Mouse (Mus musculus): Measurements from ENCODE around the gene Thap7. TPM values are rescaled to one million over a fixed set of nuclear protein-coding genes. Genes with fewer than 3 reads are reported as not detected.

Gene Thap7
- polyA plus RNA-seq (2014; fragmentation: Illumina TruSeq; extraction: RNeasy Lipid Tissue Mini Kit (QIAGEN cat#74804); ENCODE audit: low read depth, low replicate concordance), result 1.5 TPM

DNA sequence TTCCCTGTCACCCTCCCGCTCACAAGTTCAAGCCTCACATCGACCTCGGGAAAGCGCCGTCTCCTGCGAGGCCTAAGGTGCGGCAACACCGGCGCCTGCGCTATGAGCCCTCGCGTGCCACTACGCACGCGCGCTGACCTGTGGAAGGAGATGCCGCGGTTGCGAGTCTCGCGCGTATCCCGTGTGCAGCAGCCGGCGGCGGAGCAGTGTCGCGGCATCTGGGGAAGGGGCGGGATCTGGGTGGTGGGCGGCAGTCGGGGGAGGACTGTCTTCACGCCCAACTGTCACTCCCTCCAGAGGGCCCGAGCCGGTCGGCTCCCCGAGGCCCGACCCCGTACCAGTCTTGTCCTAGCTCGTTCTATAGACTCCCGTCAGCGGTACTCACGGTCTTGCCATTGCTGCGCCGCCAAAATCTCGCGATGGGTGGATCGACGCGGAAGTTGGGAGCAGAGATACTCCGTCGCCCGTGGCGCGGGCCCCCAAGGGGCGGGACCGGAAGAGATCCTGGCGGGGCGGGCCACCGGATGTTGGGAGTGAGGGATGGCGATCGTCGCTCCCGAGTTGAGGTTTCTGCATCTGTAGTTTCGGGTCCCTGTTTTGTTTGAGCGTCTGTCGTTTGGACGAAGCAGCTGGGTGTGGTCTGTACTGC, at the start of gene Thap7:
TSS of gene Thap7 (minus strand) at position 497 of the 649 bp plus-strand sequence.

DNA sequence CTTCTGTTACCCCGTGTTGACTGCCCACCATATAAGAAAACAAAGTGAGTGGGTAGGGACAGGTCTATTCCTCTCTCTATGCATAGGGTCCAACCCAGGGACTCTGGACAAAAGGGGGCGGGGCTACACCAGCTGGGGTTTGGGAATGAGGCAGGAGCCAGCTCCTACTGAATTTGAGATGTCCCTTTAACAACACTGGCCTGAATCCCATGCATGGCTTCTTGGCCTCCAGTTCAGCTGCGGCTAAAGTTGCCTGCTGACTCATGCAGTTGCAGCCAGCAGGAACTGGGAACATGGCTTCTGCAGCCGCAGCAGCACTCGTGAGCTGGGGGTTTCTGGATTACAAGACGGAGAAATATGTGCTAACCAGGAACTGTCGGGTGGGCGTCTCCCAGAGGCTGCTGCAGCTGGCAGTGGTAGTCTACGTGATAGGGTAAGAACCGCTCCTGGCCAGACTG, 30.8 kb upstream of the Thap7 start, which contains the start of gene P2rx6:
TSS of gene P2rx6 (plus strand) at position 135 of the 458 bp plus-strand sequence.

GRCm38 (mm10) chr16:17561128-17561750, 30.3 kb upstream of the Thap7 start, which contains the start of gene Lrrc74b:
Gene Lrrc74b, minus strand, starts transcription at chr16:17561247.

DNA sequence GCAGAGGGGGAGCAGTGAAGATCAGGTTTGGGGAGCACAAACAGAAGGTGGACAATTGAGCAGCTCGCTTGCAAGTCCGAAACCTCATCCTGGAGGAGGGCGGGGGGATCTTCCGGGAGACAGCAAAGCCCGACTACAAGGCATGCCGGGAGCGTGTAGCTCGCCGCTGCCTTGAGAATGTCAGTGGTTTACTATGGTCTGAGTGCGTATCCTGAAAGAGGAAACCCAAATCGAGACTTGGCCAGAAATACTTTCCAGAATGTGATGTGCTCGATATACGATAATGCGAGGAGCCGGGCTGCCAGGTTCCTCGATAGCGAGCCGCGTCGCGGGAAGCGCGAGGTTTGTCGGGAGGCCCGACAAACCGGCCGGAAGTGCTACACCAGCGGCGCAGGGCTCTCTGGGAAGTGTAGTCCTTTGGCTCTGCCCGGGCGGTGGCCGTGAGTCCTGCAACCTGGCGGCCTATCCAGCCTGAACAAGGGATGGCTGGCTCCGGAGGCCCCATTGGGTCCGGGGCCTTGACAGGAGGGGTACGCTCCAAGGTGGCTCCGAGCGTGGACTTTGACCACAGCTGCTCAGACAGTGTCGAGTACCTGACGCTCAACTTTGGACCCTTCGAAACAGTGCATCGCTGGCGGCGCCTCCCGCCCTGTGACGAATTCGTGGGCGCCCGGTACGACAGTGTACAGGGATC, 22.2 kb downstream of the Thap7 start, which contains the start of gene Lztr1:
TSS of gene Lztr1 (plus strand) at position 143 of the 694 bp plus-strand sequence.

GRCm38 (mm10) chr16:17489469-17490111, 41.3 kb downstream of the Thap7 start, which contains the start of gene Aifm3:
Gene Aifm3, plus strand, starts transcription at chr16:17489611.

Other genes starting within 250 kb of the Thap7 start
- 698 TPM for gene Serpind1, start 199.8 kb downstream of the Thap7 start, polyA plus RNA-seq (2014; fragmentation: Illumina TruSeq; extraction: RNeasy Lipid Tissue Mini Kit (QIAGEN cat#74804); ENCODE audit: low read depth, low replicate concordance)
- 37.9 TPM for gene Snap29, start 125.2 kb downstream of the Thap7 start, polyA plus RNA-seq (2014; fragmentation: Illumina TruSeq; extraction: RNeasy Lipid Tissue Mini Kit (QIAGEN cat#74804); ENCODE audit: low read depth, low replicate concordance)
- gene Pi4ka, start 124.8 kb downstream of the Thap7 start, polyA plus RNA-seq (2014; fragmentation: Illumina TruSeq; extraction: RNeasy Lipid Tissue Mini Kit (QIAGEN cat#74804); ENCODE audit: low read depth, low replicate concordance), result 7.7 TPM
- 16.2 TPM for gene Crkl, start 79.1 kb downstream of the Thap7 start, polyA plus RNA-seq (2014; fragmentation: Illumina TruSeq; extraction: RNeasy Lipid Tissue Mini Kit (QIAGEN cat#74804); ENCODE audit: low read depth, low replicate concordance)
- 0.13 TPM for gene Aifm3, start 41.5 kb downstream of the Thap7 start, polyA plus RNA-seq (2014; fragmentation: Illumina TruSeq; extraction: RNeasy Lipid Tissue Mini Kit (QIAGEN cat#74804); ENCODE audit: low read depth, low replicate concordance)
- gene Lztr1, start 22.4 kb downstream of the Thap7 start, polyA plus RNA-seq (2014; fragmentation: Illumina TruSeq; extraction: RNeasy Lipid Tissue Mini Kit (QIAGEN cat#74804); ENCODE audit: low read depth, low replicate concordance), result 12.4 TPM
- not detected for gene Lrrc74b, start 30.1 kb upstream of the Thap7 start, polyA plus RNA-seq (2014; fragmentation: Illumina TruSeq; extraction: RNeasy Lipid Tissue Mini Kit (QIAGEN cat#74804); ENCODE audit: low read depth, low replicate concordance)
- not detected for gene P2rx6, start 30.7 kb upstream of the Thap7 start, polyA plus RNA-seq (2014; fragmentation: Illumina TruSeq; extraction: RNeasy Lipid Tissue Mini Kit (QIAGEN cat#74804); ENCODE audit: low read depth, low replicate concordance)
- gene Slc7a4, start 52.1 kb upstream of the Thap7 start, polyA plus RNA-seq (2014; fragmentation: Illumina TruSeq; extraction: RNeasy Lipid Tissue Mini Kit (QIAGEN cat#74804); ENCODE audit: low read depth, low replicate concordance), result not detected
- gene Smpd4, start 88.2 kb upstream of the Thap7 start, polyA plus RNA-seq (2014; fragmentation: Illumina TruSeq; extraction: RNeasy Lipid Tissue Mini Kit (QIAGEN cat#74804); ENCODE audit: low read depth, low replicate concordance), result 7.4 TPM
- not detected for gene Ccdc74a, start 115.3 kb upstream of the Thap7 start, polyA plus RNA-seq (2014; fragmentation: Illumina TruSeq; extraction: RNeasy Lipid Tissue Mini Kit (QIAGEN cat#74804); ENCODE audit: low read depth, low replicate concordance)
- gene Med15, start 201.8 kb upstream of the Thap7 start, polyA plus RNA-seq (2014; fragmentation: Illumina TruSeq; extraction: RNeasy Lipid Tissue Mini Kit (QIAGEN cat#74804); ENCODE audit: low read depth, low replicate concordance), result 6.3 TPM
- 3.8 TPM for gene Klhl22, start 228.5 kb upstream of the Thap7 start, polyA plus RNA-seq (2014; fragmentation: Illumina TruSeq; extraction: RNeasy Lipid Tissue Mini Kit (QIAGEN cat#74804); ENCODE audit: low read depth, low replicate concordance)

Data from liver, adult 10 weeks (tissue).